Mouse (Mus musculus): ENCODE measurements around the gene Fhl5. TPM values are rescaled to one million over a fixed set of nuclear protein-coding genes. Genes with fewer than 3 reads are reported as not detected.

The Fhl5 gene
- polyA plus RNA-seq, 1 experiment from 2014 or later, result 0.40 TPM

- Histone ChIP-seq H3K9ac (no peak overlapping the region), H3K36me3 (no peaks in the 10 kb centered on the region), H3K4me1 (no peaks in the 10 kb centered on the region), H3K4me2 (no peak overlapping the region), H3K27ac (no peak overlapping the region), H3K9me3 (no peaks in the 10 kb centered on the region), H3K4me3 (no peak overlapping the region), H3K27me3 (no peaks in the 10 kb centered on the region)
- no peak for ATAC-seq (ENCODE audit: borderline replicate concordance, extremely low read depth, low FRiP score, low TSS enrichment)
These were observed 20.7 kb downstream of the Fhl5 start for GRCm38 (mm10) chr4:25221927-25222326.

GRCm38 (mm10) chr4:25213451-25213850, 29.2 kb downstream of the Fhl5 start:
- H3K9ac ChIP-seq, result no peak overlapping the region
- ATAC-seq (ENCODE audit: borderline replicate concordance, extremely low read depth, low FRiP score, low TSS enrichment), result no peak
- no peaks in the 10 kb centered on the region for H3K27me3 ChIP-seq
- no peak overlapping the region for H3K27ac ChIP-seq
- H3K4me3 ChIP-seq, result no peak overlapping the region
- WGBS, result 49% methylated on average over 5 of the region's 5 CpGs
- H3K4me1 ChIP-seq, result no peaks in the 10 kb centered on the region
- no peak overlapping the region for H3K4me2 ChIP-seq
- H3K9me3 ChIP-seq, result no peaks in the 10 kb centered on the region
- no peaks in the 10 kb centered on the region for H3K36me3 ChIP-seq

GRCm38 (mm10) chr4:25206166-25206565, 36.5 kb downstream of the Fhl5 start:
- no peak overlapping the region for H3K4me3 ChIP-seq
- 80% methylated on average over 4 of the region's 4 CpGs for WGBS
- H3K27ac ChIP-seq, result no peak overlapping the region
- H3K36me3 ChIP-seq, result no peaks in the 10 kb centered on the region
- H3K4me1 ChIP-seq, result no peaks in the 10 kb centered on the region
- H3K9ac ChIP-seq, result no peak overlapping the region
- no peak overlapping the region for H3K4me2 ChIP-seq
- no peaks in the 10 kb centered on the region for H3K9me3 ChIP-seq
- no peak for ATAC-seq (ENCODE audit: borderline replicate concordance, extremely low read depth, low FRiP score, low TSS enrichment)
- H3K27me3 ChIP-seq, result no peaks in the 10 kb centered on the region

- Histone ChIP-seq H3K27ac (no peak overlapping the region), H3K36me3 (no peaks in the 10 kb centered on the region), H3K9me3 (no peaks in the 10 kb centered on the region), H3K9ac (no peak overlapping the region), H3K4me2 (no peak overlapping the region), H3K4me1 (no peaks in the 10 kb centered on the region), H3K4me3 (no peak overlapping the region), H3K27me3 (no peaks in the 10 kb centered on the region)
- 56% methylated on average over 1 of the region's 1 CpGs for WGBS
- ATAC-seq (ENCODE audit: borderline replicate concordance, extremely low read depth, low FRiP score, low TSS enrichment), result no peak
These were observed 45.4 kb downstream of the Fhl5 start for GRCm38 (mm10) chr4:25197310-25197709.

- ATAC-seq (ENCODE audit: borderline replicate concordance, extremely low read depth, low FRiP score, low TSS enrichment), result no peak
- WGBS, result 55% methylated on average over 4 of the region's 4 CpGs
- Histone ChIP-seq H3K27ac (no peak overlapping the region), H3K9me3 (no peaks in the 10 kb centered on the region), H3K4me1 (no peaks in the 10 kb centered on the region), H3K9ac (no peak overlapping the region), H3K4me3 (no peak overlapping the region), H3K36me3 (no peaks in the 10 kb centered on the region), H3K27me3 (no peaks in the 10 kb centered on the region), H3K4me2 (no peak overlapping the region)
These were observed 63.0 kb downstream of the Fhl5 start for GRCm38 (mm10) chr4:25179617-25180208.

Other genes with a start within 250 kb of the Fhl5 start
- 39.7 and 40.7 TPM in 2 replicates for gene Ufl1, start 38.9 kb upstream of the Fhl5 start, polyA plus RNA-seq (2015; fragmentation: Nextera tagmentation; extraction: Ambion mirVana)

Measured in lung, embryonic 15.5 days (tissue).